In genomic region chr8:111445558-111445957, GRCm38 (mm10) we compare ENCODE assay signal across 12 mouse cellular contexts. TPM values are rescaled to one million over a fixed set of nuclear protein-coding genes. Genes with fewer than 3 reads are reported as not detected.
A peak's percentile ranks its signal among the peaks of the same experiment; 100 is the strongest.
DNase-seq lines count a peak whose midpoint lies in the region; ATAC-seq and TF ChIP-seq lines count a peak whose summit lies in the region.
"Had no signal": no experiment of that assay in that cellular context is flagged by ENCODE, and none has a peak within 500 bp of the region (broad histone marks: within the 10 kb centered on the region; RNA-seq: fewer than 3 reads in every experiment).

No protein-coding gene starts in this region.

- no peaks in the 10 kb centered on the region for H3K4me1 ChIP-seq in hindbrain, postnatal 0 days (ENCODE audit: insufficient read depth, low read length)
- H3K4me1 ChIP-seq in hindbrain, embryonic 16.5 days (ENCODE audit: control insufficient read depth, insufficient read depth, low read depth, low read length), result no peaks in the 10 kb centered on the region
- peaks cover 32% of the 10 kb centered on the region for H3K4me1 ChIP-seq in heart, embryonic 12.5 days (replicated peaks)
- peaks cover 27% of the 10 kb centered on the region for H3K4me1 ChIP-seq in liver, embryonic 12.5 days
- H3K4me1 ChIP-seq: midbrain, embryonic 10.5 days; neural tube, embryonic 15.5 days had no signal

- no peak overlapping the region for H3K4me2 ChIP-seq in hindbrain, postnatal 0 days (ENCODE audit: low read depth, low read length)
- H3K4me2 ChIP-seq in hindbrain, embryonic 16.5 days (ENCODE audit: low read length), result no peak overlapping the region
- H3K4me2 ChIP-seq in heart, embryonic 12.5 days, result peak overlapping the region; percentile 23; the same call in 1 of the 2 replicates
- peak overlapping the region; percentile 22 for H3K4me2 ChIP-seq in liver, embryonic 12.5 days
- H3K4me2 ChIP-seq: limb, embryonic 13.5 days; neural tube, embryonic 15.5 days had no signal

- H3K27ac ChIP-seq in hindbrain, postnatal 0 days, result no peak overlapping the region
- H3K27ac ChIP-seq in hindbrain, embryonic 16.5 days (ENCODE audit: low read depth, low read length), result no peak overlapping the region
- H3K27ac ChIP-seq in heart, embryonic 12.5 days (ENCODE audit: poor library complexity, severe bottlenecking), result peak overlapping the region; percentile 64
- peak overlapping the region; percentile 32; the same call in 1 of the 2 replicates for H3K27ac ChIP-seq in liver, embryonic 12.5 days
- H3K27ac ChIP-seq: limb, embryonic 13.5 days; midbrain, embryonic 10.5 days; neural tube, embryonic 15.5 days had no signal

- no peaks in the 10 kb centered on the region for H3K36me3 ChIP-seq in hindbrain, postnatal 0 days (ENCODE audit: insufficient read depth, low read length)
- H3K36me3 ChIP-seq in hindbrain, embryonic 16.5 days (ENCODE audit: control insufficient read depth, insufficient read depth, low read length), result peaks cover 5% of the 10 kb centered on the region; the same call in 1 of the 2 replicates
- peaks cover 4% of the 10 kb centered on the region for H3K36me3 ChIP-seq in heart, embryonic 12.5 days
- H3K36me3 ChIP-seq in liver, embryonic 12.5 days, result no peaks in the 10 kb centered on the region; the same call in 1 of the 2 replicates

- no peaks in the 10 kb centered on the region for H3K27me3 ChIP-seq in hindbrain, postnatal 0 days (ENCODE audit: insufficient read depth, low read length)
- H3K27me3 ChIP-seq in hindbrain, embryonic 16.5 days (replicated peaks; ENCODE audit: control insufficient read depth, insufficient read depth, low read length), result no peaks in the 10 kb centered on the region
- H3K27me3 ChIP-seq in heart, embryonic 12.5 days (replicated peaks), result no peaks in the 10 kb centered on the region
- peaks cover 12% of the 10 kb centered on the region; the same call in 1 of the 2 replicates for H3K27me3 ChIP-seq in liver, embryonic 12.5 days (replicated peaks)
- H3K27me3 ChIP-seq: limb, embryonic 13.5 days; neural tube, embryonic 15.5 days had no signal

- no peaks in the 10 kb centered on the region for H3K9me3 ChIP-seq in hindbrain, postnatal 0 days (ENCODE audit: low read length)
- no peaks in the 10 kb centered on the region for H3K9me3 ChIP-seq in hindbrain, embryonic 16.5 days (ENCODE audit: control insufficient read depth, low read length)
- no peaks in the 10 kb centered on the region for H3K9me3 ChIP-seq in heart, embryonic 12.5 days (replicated peaks)
- H3K9me3 ChIP-seq in liver, embryonic 12.5 days (replicated peaks), result no peaks in the 10 kb centered on the region
- H3K9me3 ChIP-seq: limb, embryonic 13.5 days; midbrain, embryonic 10.5 days; neural tube, embryonic 15.5 days had no signal

- ATAC-seq in hindbrain, postnatal 0 days, result 0 out of 2 replicates have a peak, but pooled peaks have one; percentile 27
- ATAC-seq in hindbrain, embryonic 16.5 days, result no peak
- ATAC-seq in heart, embryonic 12.5 days (ENCODE audit: insufficient number of reproducible peaks, low FRiP score), result peak; percentile 51; the same call in 1 of the 2 replicates
- peak; percentile 96 for ATAC-seq in liver, embryonic 12.5 days

- 88% methylated on average over 18 of the region's 18 CpGs for WGBS in hindbrain, postnatal 0 days
- WGBS in hindbrain, embryonic 16.5 days, result 85% methylated on average over 18 of the region's 18 CpGs
- WGBS in heart, embryonic 12.5 days, result 59% methylated on average over 18 of the region's 18 CpGs
- WGBS in liver, embryonic 12.5 days (ENCODE audit: insufficient replicate concordance), result 58% methylated on average over 18 of the region's 18 CpGs

- H3K4me3 ChIP-seq in hindbrain, postnatal 0 days (ENCODE audit: low read length), result no peak overlapping the region
- no peak overlapping the region for H3K4me3 ChIP-seq in hindbrain, embryonic 16.5 days (ENCODE audit: low read length)
- no peak overlapping the region for H3K4me3 ChIP-seq in heart, embryonic 12.5 days
- no peak overlapping the region for H3K4me3 ChIP-seq in liver, embryonic 12.5 days
- H3K4me3 ChIP-seq: limb, embryonic 13.5 days; midbrain, embryonic 10.5 days; neural tube, embryonic 15.5 days had no signal

- DNase-seq in hindbrain, postnatal 0 days (ENCODE audit: low spot score), result no peak
- peak; percentile 49 for DNase-seq in testis, postnatal 10 days (ENCODE audit: low spot score)
- DNase-seq in kidney, postnatal 25 days, result no peak
- DNase-seq in cerebellum, postnatal 14 days, result no peak
- DNase-seq in yolk sac, embryonic 10.5 days (ENCODE audit: low spot score), result no peak
- DNase-seq: cerebellum, postnatal 36 days had no signal

- no peak overlapping the region for H3K9ac ChIP-seq in hindbrain, postnatal 0 days (replicated peaks; ENCODE audit: low read length)
- H3K9ac ChIP-seq in hindbrain, embryonic 16.5 days (ENCODE audit: low read depth, low read length), result no peak overlapping the region
- H3K9ac ChIP-seq in heart, embryonic 12.5 days, result no peak overlapping the region
- H3K9ac ChIP-seq in liver, embryonic 12.5 days, result no peak overlapping the region
- H3K9ac ChIP-seq: limb, embryonic 13.5 days; neural tube, embryonic 15.5 days had no signal

- no peak for TF ChIP-seq CTCF in hindbrain, postnatal 0 days (IDR thresholded peaks at IDR 0.05; ENCODE audit: low read depth)

RNA-seq across cellular contexts. Expression of gene Fa2h, which starts 51.9 kb away (rescaled TPM):
- total RNA-seq in hindbrain, postnatal 0 days (2014; rRNA removed), result 2.8 and 5.1 TPM in 2 replicates
- polyA plus RNA-seq in hindbrain, postnatal 0 days (2015; fragmentation: Nextera tagmentation; extraction: Ambion mirVana), result 3.1 and 3.4 TPM in 2 replicates
- 0.85 and 1.5 TPM in 2 replicates for polyA plus RNA-seq in hindbrain, embryonic 16.5 days (2015; fragmentation: Nextera tagmentation; extraction: Ambion mirVana)
- 0.15 TPM in 1 of 2 replicates, not detected in the other for polyA plus RNA-seq in heart, embryonic 12.5 days (2016; fragmentation: Nextera tagmentation; extraction: Ambion mirVana)
- not detected in 2 replicates for polyA plus RNA-seq in liver, embryonic 12.5 days (2016; fragmentation: Nextera tagmentation; extraction: Ambion mirVana)
- polyA plus RNA-seq: limb, embryonic 13.5 days had no signal

Comparison
In these comparisons a context has a peak if more than half of its experiments do, and no peak if none do; other contexts are left out.
1. H3K27ac ChIP-seq: peak in heart, embryonic 12.5 days (single experiment) and liver, embryonic 12.5 days (single experiment); none in hindbrain, postnatal 0 days (single experiment) and hindbrain, embryonic 16.5 days (single experiment).
2. H3K4me2 ChIP-seq: peak in heart, embryonic 12.5 days (single experiment) and liver, embryonic 12.5 days (single experiment); none in hindbrain, postnatal 0 days (single experiment) and hindbrain, embryonic 16.5 days (single experiment).